Mouse (Mus musculus) left cerebral cortex, adult 9 months (tissue): ENCODE results near the gene Rc3h1.
"Not testable (repeated sequence)": the region's sequence is repeated elsewhere in the genome, so short reads cannot be mapped to it uniquely, and the experiment has no call there.

Experiments
- DNase-seq, 2 experiments: peaks; one replicate each; pipeline ENCODE4 v3.0.0; 2022; ENCODE audit warnings: low spot score in 2 of 2

Gene Rc3h1

DNA sequence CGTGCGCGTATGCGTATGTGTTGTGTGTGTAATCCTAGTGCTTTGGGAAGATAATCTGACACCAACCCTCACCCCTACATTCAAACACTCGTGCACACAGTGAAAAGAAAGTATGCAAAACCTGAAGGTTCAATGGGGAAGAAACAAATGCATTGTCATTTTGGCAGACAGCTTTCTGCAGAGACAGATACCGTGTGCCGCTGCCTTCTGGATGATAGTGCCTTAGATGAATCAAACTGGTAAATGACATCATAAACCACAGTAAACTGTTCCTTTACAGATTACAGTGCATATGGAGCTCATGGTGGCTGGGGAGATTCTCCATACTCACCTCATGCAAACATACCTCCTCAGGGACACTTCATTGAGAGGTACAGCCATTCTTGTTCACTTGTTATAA is 57.0 kb downstream of the Rc3h1 start:
- no peak for DNase-seq

DNA sequence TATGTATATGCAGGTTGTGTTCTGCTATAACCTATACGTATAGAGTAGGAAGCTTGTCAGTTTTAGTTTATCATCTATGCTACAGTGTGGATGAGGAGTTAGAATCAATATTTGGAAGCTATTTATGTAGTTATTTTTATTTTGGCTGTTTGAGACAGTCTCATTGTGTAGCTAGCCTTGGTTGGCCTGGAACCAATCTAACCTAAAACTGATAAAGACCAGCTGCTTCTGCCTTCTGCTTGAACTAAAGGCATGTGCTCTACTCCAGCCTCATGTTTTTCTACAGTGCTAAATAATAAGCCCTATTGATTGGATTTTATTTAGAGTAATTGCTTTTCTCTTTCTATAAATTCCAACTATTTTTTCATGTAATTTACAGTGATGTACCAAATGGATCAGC is 61.0 kb downstream of the Rc3h1 start:
- no peak for DNase-seq

DNA sequence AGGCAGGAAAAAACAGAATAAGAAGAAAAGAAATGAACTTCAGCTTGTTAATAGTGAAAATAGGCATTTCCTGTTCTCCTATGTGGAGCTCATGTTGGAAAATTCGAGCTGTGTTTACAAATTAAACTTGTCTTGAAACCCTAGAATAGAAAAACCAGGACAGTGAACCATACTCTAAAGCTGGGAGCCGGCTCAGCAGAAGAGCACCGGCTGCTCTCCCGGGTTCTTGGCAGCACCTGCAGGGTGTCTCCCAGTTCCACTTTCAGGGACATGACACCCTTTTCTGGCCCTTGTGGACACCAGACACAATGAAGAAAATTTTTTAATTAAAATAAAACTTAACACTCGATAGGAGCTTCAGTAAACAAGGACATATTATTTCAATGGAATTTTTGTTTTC is 62.4 kb downstream of the Rc3h1 start:
- DNase-seq = no peak

DNA sequence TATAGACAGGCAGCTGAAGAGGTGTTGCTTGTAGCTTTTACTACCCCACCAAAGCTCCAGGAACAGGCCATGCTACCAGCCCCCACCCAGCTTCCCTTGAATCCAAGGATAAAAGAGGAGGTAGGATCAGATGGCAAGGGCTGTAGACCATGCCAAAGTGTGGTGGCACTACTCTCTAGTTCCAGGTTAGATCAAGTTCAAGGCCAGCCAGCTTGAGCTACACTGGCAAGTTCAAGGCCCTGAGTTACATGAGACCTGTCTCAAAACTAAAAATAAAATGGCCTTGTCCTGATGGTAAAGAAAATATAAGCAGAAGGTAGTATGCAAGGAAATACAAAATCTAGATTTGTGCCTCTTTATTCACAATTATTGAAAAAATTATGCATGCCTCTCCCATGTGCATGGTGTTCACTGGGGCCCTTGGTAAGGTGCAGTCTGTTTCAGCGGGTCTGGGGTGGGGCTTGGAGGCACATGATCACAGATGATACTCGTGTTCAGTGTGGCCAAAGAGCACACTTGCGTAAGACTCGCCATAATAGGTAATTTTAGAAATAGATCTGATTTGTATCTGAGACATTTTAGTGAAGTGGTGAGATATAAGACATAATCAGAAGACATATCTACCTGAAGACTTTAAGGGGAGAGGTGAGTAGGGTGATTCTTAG is 72.0 kb downstream of the Rc3h1 start, which contains the start of gene Serpinc1:
TSS of gene Serpinc1 (plus strand) at position 515 of the 665 bp plus-strand sequence.
- no peak for DNase-seq

DNA sequence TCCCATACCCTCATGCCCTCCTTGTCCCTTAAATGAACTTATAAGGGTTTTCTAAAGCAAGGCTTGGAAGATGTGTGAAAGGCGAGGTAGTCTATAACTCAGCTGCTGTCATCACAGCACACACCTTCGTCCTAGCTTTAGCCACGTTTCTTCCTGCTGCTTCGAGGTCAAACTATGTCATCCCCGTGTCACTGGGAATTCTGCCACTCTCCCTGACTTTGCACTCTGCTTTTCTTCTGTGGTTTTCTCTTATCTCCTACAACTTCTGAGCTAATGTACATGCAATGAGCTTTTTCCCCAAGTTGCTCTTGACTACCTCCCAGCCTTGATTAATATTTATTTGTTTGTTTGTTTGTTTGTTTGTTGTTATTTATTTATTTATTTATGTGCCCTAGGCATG is 73.8 kb downstream of the Rc3h1 start:
- no peak for DNase-seq

DNA sequence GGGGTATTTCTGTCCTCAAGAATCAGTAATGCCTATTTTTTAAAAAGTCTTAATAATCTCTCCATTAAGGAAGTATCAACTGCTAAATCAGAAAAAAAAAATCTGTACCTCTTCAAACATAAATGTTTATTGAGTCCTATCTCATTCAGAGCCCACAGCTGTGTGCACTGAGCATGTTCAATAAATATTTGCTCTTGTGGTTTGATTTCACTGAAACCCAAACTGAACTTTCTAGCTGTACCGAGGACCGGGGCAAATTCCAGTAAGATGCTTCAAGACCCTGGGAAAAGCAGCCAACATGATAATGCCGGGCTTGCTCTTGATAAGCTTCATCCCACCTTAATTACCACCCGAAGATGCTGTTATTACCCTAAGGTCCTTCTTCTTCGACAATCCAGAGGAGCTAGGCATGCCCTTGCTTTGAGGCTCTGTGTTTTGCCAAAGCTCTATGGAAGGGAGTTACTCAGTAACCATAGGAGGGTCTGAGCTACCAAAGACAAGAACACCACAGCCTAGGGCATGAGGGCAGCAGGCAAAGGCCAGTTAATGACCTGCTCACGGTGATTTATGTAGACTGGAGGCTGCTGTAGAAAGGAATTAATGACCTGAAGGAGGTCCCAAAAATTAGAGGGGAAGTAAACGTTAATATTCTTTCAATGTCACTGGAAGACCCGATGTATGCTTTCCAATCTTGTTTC is 74.5 kb downstream of the Rc3h1 start:
- no peak for DNase-seq

DNA sequence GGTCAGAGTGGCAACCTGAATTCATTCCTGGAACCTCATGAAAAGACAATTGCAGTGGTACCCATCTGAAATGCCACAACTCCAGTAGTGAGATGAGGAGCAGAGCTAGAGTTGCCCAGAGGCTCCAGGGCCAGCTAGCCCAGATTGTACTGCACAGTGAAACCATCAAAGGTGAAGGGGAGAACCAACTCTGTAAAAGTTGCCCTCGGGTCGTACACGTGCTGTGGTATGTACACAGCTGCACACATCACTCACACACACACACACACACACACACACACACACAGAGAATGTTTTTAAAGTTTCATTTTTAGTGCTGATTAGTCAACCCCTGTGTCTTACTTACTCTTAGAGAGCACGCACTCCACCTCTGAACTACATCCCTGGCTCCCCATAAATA is 75.1 kb downstream of the Rc3h1 start:
- no peak for DNase-seq

DNA sequence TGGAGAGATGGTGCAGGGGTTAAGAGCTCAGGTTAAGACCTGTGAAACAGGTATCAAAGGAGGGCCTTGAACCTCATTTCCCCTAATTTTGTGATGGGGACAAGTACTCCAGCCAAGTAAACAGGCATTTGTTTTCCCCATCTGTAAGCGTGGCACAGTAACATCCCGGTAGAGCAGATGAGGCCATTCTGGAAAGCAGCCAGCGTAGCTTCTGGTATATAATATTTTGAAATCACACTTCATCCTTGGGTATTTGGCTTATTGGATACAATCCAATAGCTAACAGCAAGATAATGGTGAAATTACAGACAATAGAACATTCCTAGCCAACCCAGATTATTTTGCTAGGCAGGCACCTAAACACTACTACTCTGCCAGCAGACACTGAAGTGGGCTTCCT is 76.7 kb downstream of the Rc3h1 start:
- no peak for DNase-seq

DNA sequence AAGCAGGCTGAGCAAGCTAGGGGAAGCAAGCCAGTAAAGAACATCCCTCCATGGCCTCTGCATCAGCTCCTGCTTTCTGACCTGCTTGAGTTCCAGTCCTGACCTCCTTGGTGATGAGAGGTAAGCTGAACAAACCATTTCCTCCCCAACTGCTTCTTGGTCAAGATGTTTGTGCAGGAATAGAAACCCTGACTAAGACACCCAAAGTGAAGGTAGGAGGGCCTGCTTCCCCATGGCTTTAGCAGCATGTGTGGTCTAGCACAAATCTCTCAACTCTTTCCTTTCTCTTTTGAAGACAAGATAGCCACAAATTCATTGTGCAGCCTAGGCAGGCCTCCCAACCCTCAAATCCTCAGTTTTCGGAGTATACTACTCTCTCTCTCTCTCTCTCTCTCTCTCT is 78.5 kb downstream of the Rc3h1 start:
- not testable (repeated sequence) for DNase-seq

DNA sequence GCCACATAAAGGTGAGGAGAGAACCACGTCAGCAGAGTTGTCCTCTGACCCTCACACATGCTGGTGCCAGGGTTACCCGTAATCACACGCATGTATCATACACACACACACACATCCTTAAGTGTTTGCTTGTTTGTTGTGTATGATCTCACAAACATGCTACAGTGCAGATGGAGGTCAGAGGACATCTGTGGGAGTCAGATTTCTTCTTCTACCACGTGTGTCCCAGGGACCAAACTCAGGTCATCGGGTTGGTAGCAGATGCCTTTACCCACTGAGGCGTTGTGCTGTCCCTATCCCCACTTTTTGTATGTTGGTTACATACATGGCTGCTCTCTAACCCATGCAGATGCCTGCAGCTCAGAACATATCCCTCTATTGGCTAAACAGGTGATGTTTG is 79.3 kb downstream of the Rc3h1 start:
- DNase-seq = no peak

DNA sequence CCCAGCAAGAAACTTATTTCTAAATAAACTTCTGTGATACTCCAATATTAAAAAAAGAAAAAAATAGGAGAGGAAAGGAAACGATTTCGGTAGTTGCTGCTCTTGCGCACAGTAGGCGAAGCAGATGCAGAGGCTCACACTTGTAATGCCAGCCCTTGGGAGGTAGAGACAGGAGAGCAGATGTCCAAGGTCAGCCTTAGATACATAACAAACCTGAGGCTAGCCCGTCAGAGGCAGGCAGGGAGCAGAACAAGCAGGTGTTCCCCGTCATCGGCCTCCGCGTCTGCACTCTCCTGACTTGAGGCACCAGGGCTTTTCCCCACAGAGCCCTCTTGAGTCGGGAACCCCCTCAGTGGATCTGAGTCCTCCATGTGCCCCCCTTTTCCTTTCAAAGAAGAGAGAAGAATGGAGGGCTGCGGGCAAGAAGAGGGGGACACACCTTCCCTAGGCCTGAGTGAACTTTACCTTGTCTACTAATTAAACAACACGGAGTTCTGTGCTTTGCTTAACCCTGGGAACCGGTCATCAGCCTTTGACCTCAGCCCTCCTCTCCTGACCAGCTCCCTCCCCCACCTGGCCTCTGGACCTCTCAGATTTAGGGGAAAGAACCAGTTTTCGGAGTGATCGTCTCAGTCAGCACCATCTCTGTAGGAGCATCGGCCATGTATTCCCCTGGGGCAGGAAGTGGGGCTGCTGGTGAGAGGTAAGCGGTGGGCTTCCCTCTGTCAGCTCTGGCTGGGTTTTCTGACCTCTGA is 80.8 kb downstream of the Rc3h1 start:
- DNase-seq = no peak

DNA sequence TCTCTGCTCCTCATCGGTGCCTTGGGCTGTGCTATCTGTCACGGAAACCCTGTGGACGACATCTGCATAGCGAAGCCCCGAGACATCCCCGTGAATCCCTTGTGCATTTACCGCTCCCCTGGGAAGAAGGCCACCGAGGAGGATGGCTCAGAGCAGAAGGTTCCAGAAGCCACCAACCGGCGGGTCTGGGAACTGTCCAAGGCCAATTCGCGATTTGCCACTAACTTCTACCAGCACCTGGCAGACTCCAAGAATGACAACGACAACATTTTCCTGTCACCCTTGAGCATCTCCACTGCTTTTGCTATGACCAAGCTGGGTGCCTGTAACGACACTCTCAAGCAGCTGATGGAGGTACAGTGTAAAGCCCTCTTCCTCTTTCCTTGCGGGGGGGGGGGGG is 83.2 kb downstream of the Rc3h1 start:
- no peak for DNase-seq

DNA sequence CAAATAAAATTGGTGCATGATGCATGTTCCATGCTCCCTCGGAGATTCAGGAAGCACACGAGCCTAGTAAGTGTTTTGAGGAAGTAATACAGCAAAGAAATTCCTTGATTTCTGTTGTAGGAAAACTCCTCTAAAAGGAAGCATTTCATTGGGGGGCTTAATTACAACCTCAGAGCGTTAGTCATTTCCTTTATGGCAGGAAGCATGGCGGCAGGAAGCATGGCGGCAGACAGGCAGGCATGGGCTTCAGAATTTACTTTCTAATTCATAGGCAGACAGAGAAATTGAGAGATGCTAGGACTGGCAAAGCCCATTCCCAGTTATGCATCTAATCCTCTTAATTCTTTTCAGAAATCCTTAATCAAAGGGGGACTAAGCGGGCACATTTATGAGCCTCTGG is 87.6 kb downstream of the Rc3h1 start:
- no peak for DNase-seq

DNA sequence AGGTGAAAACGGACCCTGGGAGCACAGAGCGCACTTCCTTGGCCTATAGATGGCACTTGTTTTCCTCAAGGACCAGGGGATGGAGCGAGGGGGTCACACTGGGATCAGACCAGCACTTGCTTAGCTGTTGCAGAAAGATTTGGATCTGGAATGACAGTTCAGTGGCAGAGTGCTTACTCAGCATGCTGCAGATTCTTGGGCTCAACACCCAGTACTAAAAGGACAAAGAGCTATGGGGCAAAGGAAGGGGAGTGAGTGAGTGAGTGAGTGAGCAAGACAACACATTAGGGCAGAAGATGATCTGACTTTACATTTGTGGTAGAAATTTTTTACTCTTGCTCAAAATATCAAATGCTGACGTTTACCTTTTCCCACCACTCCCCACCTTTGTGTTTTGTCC is 98.7 kb downstream of the Rc3h1 start:
- no peak for DNase-seq

DNA sequence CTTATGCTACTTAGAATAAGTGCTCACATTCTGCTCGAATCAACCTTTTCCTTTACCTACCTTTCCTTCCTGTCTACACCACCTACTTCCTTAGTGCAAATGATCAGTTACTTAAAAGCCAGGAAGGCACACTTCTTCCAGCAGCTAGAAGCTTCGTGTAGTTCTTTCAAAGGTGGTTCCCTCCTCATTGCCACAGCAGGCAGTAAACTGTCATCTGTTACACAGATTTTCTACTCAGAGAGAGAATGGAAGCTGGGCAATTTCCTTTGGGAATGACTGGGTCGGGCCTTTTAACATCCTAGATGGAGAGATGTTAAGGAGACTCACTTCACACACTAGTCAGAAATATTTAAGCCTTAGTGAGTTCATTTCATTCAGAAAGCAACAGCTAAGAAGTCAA is 99.3 kb downstream of the Rc3h1 start:
- no peak for DNase-seq

DNA sequence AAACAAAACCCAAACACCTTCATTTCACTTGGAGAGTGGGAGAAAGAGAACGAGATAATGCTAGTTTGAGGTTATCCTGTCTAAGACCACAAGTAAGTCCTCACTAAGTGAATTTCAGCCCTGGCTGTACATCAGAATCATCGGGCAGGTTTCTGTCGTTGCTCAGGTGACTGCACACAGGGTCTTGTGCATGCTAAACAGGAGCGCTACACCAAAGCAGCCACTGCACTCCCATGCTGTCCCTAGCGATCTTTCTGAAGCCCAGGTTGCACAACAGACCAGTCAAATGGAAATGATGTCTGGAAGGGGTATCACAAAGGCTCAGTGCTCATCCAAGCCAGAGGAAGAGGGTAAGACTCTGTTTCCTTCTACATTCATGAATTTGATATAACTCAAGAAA is 100.3 kb downstream of the Rc3h1 start:
- DNase-seq = no peak

DNA sequence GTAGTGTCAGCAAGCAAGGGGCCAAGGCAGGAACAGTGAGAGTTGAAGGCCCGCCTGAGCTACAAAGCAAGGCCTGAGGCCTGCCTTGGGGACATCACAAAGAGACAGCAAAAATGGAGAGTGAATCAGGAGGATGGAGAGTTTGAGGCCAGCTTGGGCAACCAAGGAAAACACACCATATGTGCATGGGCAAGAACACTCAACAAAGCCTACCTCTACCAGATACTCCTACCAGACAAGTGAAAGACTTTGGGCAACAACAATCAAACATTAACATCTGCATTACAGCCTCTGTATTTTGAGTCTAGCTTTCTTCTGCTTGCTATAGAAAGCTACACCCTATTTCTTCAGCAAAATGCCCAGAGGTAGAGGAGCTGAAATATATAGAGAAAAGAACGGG is 101.8 kb downstream of the Rc3h1 start:
- no peak for DNase-seq

DNA sequence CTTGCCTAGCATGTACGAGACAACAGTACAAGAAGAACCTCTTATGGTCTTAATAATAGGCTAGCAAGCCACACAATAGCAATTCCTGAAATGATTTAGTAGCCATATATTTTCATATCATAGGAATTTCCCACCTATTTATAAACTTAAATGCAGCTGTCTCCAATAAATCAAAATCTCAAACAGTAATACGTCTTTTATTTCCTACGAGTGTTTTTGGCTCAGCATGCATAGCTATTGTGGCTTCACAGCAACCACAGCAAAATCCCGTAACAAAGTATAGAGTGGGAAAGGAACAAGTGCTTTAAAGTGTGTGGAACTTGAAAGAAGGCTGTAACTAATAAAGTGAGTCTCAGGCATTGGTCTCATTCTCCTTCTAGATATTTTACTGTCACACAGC is 104.2 kb downstream of the Rc3h1 start:
- no peak for DNase-seq

DNA sequence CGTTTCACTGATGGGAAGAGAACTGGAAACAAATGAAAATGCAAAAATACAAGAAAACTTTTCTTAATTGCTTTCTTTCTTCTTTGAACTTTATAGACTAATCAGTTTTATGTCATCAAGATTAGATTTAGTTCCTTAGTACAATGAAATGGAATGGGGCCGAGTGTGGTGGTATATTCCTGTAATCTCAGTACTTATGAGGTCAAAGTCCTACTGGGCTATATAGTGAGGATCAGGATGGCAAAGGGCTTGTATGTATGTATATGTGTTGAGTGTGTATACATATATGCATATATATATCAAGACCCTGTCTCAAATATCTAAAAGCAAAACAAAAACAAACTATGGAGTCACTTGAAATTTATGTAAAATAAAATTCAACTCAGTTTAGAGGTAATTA is 110.2 kb downstream of the Rc3h1 start:
- no peak for DNase-seq

DNA sequence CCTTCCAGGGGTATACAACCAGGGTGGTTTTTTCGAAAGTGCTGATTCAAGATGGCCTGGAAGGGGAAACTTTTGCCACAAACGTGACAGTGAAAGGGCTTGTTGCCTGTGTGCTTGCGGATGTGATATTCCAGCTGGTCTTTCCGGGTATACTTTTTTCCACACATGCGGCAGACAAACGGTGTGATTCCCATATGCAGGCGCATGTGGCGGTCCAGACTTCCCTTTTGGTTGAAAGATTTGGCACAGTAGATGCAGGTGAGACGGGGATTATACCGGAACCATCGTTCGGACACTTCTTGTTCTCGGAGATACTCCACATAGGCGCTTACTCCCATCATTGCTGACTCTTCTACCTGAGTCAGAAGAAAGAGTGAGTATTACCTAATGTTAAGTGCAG is 113.8 kb downstream of the Rc3h1 start:
- no peak for DNase-seq
